In genomic region chr6:113308141-113308540, GRCm38 (mm10) we compare ENCODE assay signal across 8 mouse cellular contexts. TPM values are rescaled to one million over a fixed set of nuclear protein-coding genes. Genes with fewer than 3 reads are reported as not detected.
DNase-seq lines count a peak whose midpoint lies in the region; ATAC-seq lines count a peak whose summit lies in the region.

No protein-coding gene starts in this region.

- no peaks in the 10 kb centered on the region for H3K27me3 ChIP-seq in forebrain, embryonic 16.5 days (replicated peaks; ENCODE audit: control insufficient read depth, insufficient read depth, low read length)
- H3K27me3 ChIP-seq in kidney, embryonic 15.5 days = no peaks in the 10 kb centered on the region
- no peaks in the 10 kb centered on the region for H3K27me3 ChIP-seq in liver, embryonic 16.5 days (ENCODE audit: control insufficient read depth, insufficient read depth, low read depth, low read length)

- H3K4me3 ChIP-seq in brown adipose tissue, adult 24 weeks (ENCODE audit: insufficient read depth, low read depth, low read length) = peak overlapping the region; percentile 96
- H3K4me3 ChIP-seq in forebrain, embryonic 16.5 days (replicated peaks; ENCODE audit: low read length) = peak overlapping the region; percentile 88
- H3K4me3 ChIP-seq in kidney, embryonic 15.5 days (replicated peaks) = peak overlapping the region; percentile 99
- peak overlapping the region; percentile 92 for H3K4me3 ChIP-seq in liver, embryonic 16.5 days (ENCODE audit: low read depth, low read length)

- WGBS in forebrain, embryonic 16.5 days = 30% methylated on average over 5 of the region's 5 CpGs
- WGBS in kidney, embryonic 15.5 days = 15% methylated on average over 5 of the region's 5 CpGs
- 19% methylated on average over 5 of the region's 5 CpGs for WGBS in liver, embryonic 16.5 days (ENCODE audit: insufficient replicate concordance)

- peak overlapping the region; percentile 10; the same call in 1 of the 2 replicates for H3K9ac ChIP-seq in forebrain, embryonic 16.5 days (replicated peaks; ENCODE audit: low read depth, low read length)
- peak overlapping the region; percentile 99 for H3K9ac ChIP-seq in kidney, embryonic 15.5 days
- peak overlapping the region; percentile 97 for H3K9ac ChIP-seq in liver, embryonic 16.5 days (ENCODE audit: low read depth, low read length)

- H3K9me3 ChIP-seq in forebrain, embryonic 16.5 days (ENCODE audit: control insufficient read depth, low read length) = no peaks in the 10 kb centered on the region
- no peaks in the 10 kb centered on the region for H3K9me3 ChIP-seq in kidney, embryonic 15.5 days (replicated peaks)
- H3K9me3 ChIP-seq in liver, embryonic 16.5 days (replicated peaks; ENCODE audit: control insufficient read depth, low read length) = no peaks in the 10 kb centered on the region

- peak overlapping the region; percentile 100 for H3K27ac ChIP-seq in brown adipose tissue, adult 24 weeks (replicated peaks; ENCODE audit: low read depth, low read length)
- no peak overlapping the region for H3K27ac ChIP-seq in forebrain, embryonic 16.5 days (ENCODE audit: low read length)
- peak overlapping the region; percentile 99 for H3K27ac ChIP-seq in kidney, embryonic 15.5 days
- peak overlapping the region; percentile 97 for H3K27ac ChIP-seq in liver, embryonic 16.5 days (ENCODE audit: low read length)

- peaks cover 5% of the 10 kb centered on the region; the same call in 1 of the 2 replicates for H3K36me3 ChIP-seq in forebrain, embryonic 16.5 days (ENCODE audit: control insufficient read depth, insufficient read depth)
- H3K36me3 ChIP-seq in kidney, embryonic 15.5 days = peaks cover 35% of the 10 kb centered on the region
- H3K36me3 ChIP-seq in liver, embryonic 16.5 days (ENCODE audit: control insufficient read depth, insufficient read depth) = peaks cover 22% of the 10 kb centered on the region

- DNase-seq in right cerebral cortex, adult 2 months (ENCODE audit: low spot score in 2 of 2) = peak; percentile 42 to 58
- DNase-seq in right cerebral cortex, postnatal 25 days = no peak
- peak; percentile 55 for DNase-seq in retina, embryonic 14.5 days (ENCODE audit: low spot score)
- DNase-seq in gastrocnemius, postnatal 10 days = no peak

- H3K4me1 ChIP-seq in brown adipose tissue, adult 24 weeks (ENCODE audit: control insufficient read depth, insufficient read depth, insufficient read length, low read length) = peaks cover 4% of the 10 kb centered on the region; the same call in 1 of the 2 replicates
- peaks cover 21% of the 10 kb centered on the region for H3K4me1 ChIP-seq in forebrain, embryonic 16.5 days (replicated peaks; ENCODE audit: control insufficient read depth, insufficient read depth, low read length)
- H3K4me1 ChIP-seq in kidney, embryonic 15.5 days = peaks cover 29% of the 10 kb centered on the region
- peaks cover 19% of the 10 kb centered on the region for H3K4me1 ChIP-seq in liver, embryonic 16.5 days (ENCODE audit: control insufficient read depth, low read depth, low read length)

- peak overlapping the region; percentile 87 for H3K4me2 ChIP-seq in forebrain, embryonic 16.5 days (ENCODE audit: low read length)
- peak overlapping the region; percentile 96 for H3K4me2 ChIP-seq in kidney, embryonic 15.5 days
- H3K4me2 ChIP-seq in liver, embryonic 16.5 days (ENCODE audit: low read depth, low read length) = peak overlapping the region; percentile 97

- ATAC-seq in forebrain, embryonic 16.5 days = no peak
- ATAC-seq in kidney, embryonic 15.5 days (replicated peaks; ENCODE audit: low FRiP score) = no peak
- ATAC-seq in liver, embryonic 16.5 days (ENCODE audit: low read depth) = no peak

RNA-seq across cellular contexts. Expression of gene Brpf1, which starts 1.2 kb away (rescaled TPM):
- 12.6 and 15.1 TPM in 2 replicates for polyA plus RNA-seq in brown adipose tissue, adult 24 weeks (2012; ENCODE audit: insufficient read depth, insufficient read length, missing spikeins)
- 19.9 and 20.3 TPM in 2 replicates for polyA plus RNA-seq in forebrain, embryonic 16.5 days (2015; fragmentation: Nextera tagmentation; extraction: Ambion mirVana)
- 19.2 and 20.4 TPM in 2 replicates for polyA plus RNA-seq in kidney, embryonic 15.5 days (2015; fragmentation: Nextera tagmentation; extraction: Ambion mirVana)
- 7.5 and 7.7 TPM in 2 replicates for polyA plus RNA-seq in liver, embryonic 16.5 days (2015; fragmentation: Nextera tagmentation; extraction: Ambion mirVana)
- total RNA-seq in gastrocnemius, postnatal 10 days (2021) = 10 to 100 TPM; 13.7 to 18.2 TPM

RNA-seq across cellular contexts. Expression of gene Ogg1, which starts 18.6 kb away (rescaled TPM):
- polyA plus RNA-seq in brown adipose tissue, adult 24 weeks (2012; ENCODE audit: insufficient read depth, insufficient read length, missing spikeins) = 18.0 and 18.7 TPM in 2 replicates
- polyA plus RNA-seq in forebrain, embryonic 16.5 days (2015; fragmentation: Nextera tagmentation; extraction: Ambion mirVana) = 11.3 and 11.9 TPM in 2 replicates
- 13.8 and 18.7 TPM in 2 replicates for polyA plus RNA-seq in kidney, embryonic 15.5 days (2015; fragmentation: Nextera tagmentation; extraction: Ambion mirVana)
- 4.4 and 5.0 TPM in 2 replicates for polyA plus RNA-seq in liver, embryonic 16.5 days (2015; fragmentation: Nextera tagmentation; extraction: Ambion mirVana)
- total RNA-seq in gastrocnemius, postnatal 10 days (2021) = 1 to 10 TPM; 8.1 to 8.2 TPM

RNA-seq across cellular contexts. Expression of gene Cpne9, which starts 26.0 kb away (rescaled TPM):
- 0.44 and 0.71 TPM in 2 replicates for polyA plus RNA-seq in brown adipose tissue, adult 24 weeks (2012; ENCODE audit: insufficient read depth, insufficient read length, missing spikeins)
- 0.32 and 1.4 TPM in 2 replicates for polyA plus RNA-seq in forebrain, embryonic 16.5 days (2015; fragmentation: Nextera tagmentation; extraction: Ambion mirVana)
- 0.05 and 0.18 TPM in 2 replicates for polyA plus RNA-seq in kidney, embryonic 15.5 days (2015; fragmentation: Nextera tagmentation; extraction: Ambion mirVana)
- 0.02 TPM in 1 of 2 replicates, not detected in the other for polyA plus RNA-seq in liver, embryonic 16.5 days (2015; fragmentation: Nextera tagmentation; extraction: Ambion mirVana)
- under 1 TPM in 1 of 2 experiments, not detected in 1; 0.23 TPM for total RNA-seq in gastrocnemius, postnatal 10 days (2021)

RNA-seq across cellular contexts. Expression of gene Camk1, which starts 35.6 kb away (rescaled TPM):
- 33.2 and 39.0 TPM in 2 replicates for polyA plus RNA-seq in brown adipose tissue, adult 24 weeks (2012; ENCODE audit: insufficient read depth, insufficient read length, missing spikeins)
- 78.9 and 99.3 TPM in 2 replicates for polyA plus RNA-seq in forebrain, embryonic 16.5 days (2015; fragmentation: Nextera tagmentation; extraction: Ambion mirVana)
- polyA plus RNA-seq in kidney, embryonic 15.5 days (2015; fragmentation: Nextera tagmentation; extraction: Ambion mirVana) = 103 and 111 TPM in 2 replicates
- 17.0 and 19.7 TPM in 2 replicates for polyA plus RNA-seq in liver, embryonic 16.5 days (2015; fragmentation: Nextera tagmentation; extraction: Ambion mirVana)
- total RNA-seq in gastrocnemius, postnatal 10 days (2021) = 10 to 100 TPM; 35.9 to 44.2 TPM

Comparison
In these comparisons a context has a peak if more than half of its experiments do, and no peak if none do; other contexts are left out.
1. DNase-seq: peak in right cerebral cortex, adult 2 months (2 of 2) and retina, embryonic 14.5 days (single experiment); none in right cerebral cortex, postnatal 25 days (single experiment) and gastrocnemius, postnatal 10 days (single experiment).
2. H3K9ac ChIP-seq: peak in every context shown above with its lines; median percentile 99 in kidney, embryonic 15.5 days; 97 in liver, embryonic 16.5 days; 10 in forebrain, embryonic 16.5 days.
3. Peak in every context shown above with its lines, with median percentiles within 50 percentile points of each other: H3K4me3 ChIP-seq and H3K4me2 ChIP-seq.